Mouse (Mus musculus) intestine, embryonic 14.5 days (tissue): ENCODE results near the gene Sorcs3. TPM values are rescaled to one million over a fixed set of nuclear protein-coding genes. Genes with fewer than 3 reads are reported as not detected.

ENCODE experiments used
- ATAC-seq: fragments of 200-750 bp; cut with Nextera tagmentation; replicated peaks from 2 replicates; pipeline ENCODE4 v1.8.0; 2017; ENCODE audit warnings: low read depth, moderate number of reproducible peaks, moderate TSS enrichment, moderate library complexity; ENCODE audit not compliant: low FRiP score, low TSS enrichment
- DNase-seq: peaks from one replicate; pipeline ENCODE4 v3.0.0-alpha.2; 2018; ENCODE audit warnings: low spot score
- H3K27ac ChIP-seq: fragments of 300-500 bp; sonication (generic); 2 replicates; pipeline ENCODE4 v1.5.1; 2014; ENCODE audit warnings: low read depth, mild to moderate bottlenecking, control low read depth
- H3K27me3 ChIP-seq: fragments of 300-500 bp; sonication (generic); replicated peaks from 2 replicates; pipeline ENCODE4 v1.6.1; 2014; ENCODE audit warnings: low read length, control low read depth; ENCODE audit not compliant: control insufficient read depth, insufficient read depth
- H3K36me3 ChIP-seq: fragments of 300-500 bp; sonication (generic); 2 replicates; pipeline ENCODE4 v1.6.1; 2014; ENCODE audit warnings: low read length, control low read depth; ENCODE audit not compliant: control insufficient read depth, insufficient read depth
- H3K4me1 ChIP-seq: fragments of 300-500 bp; sonication (generic); replicated peaks from 2 replicates; pipeline ENCODE4 v1.6.1; 2014; ENCODE audit warnings: low read length, control low read depth, mixed read lengths; ENCODE audit not compliant: control insufficient read depth, insufficient read depth
- H3K4me2 ChIP-seq: fragments of 300-500 bp; sonication (generic); 2 replicates; pipeline ENCODE4 v1.6.1; 2014; ENCODE audit warnings: low read length
- H3K4me3 ChIP-seq: fragments of 300-500 bp; sonication (generic); 2 replicates; pipeline ENCODE4 v1.5.1; 2014; ENCODE audit warnings: low read depth, low read length, control low read depth, mixed read lengths
- H3K9ac ChIP-seq: fragments of 300-500 bp; sonication (generic); 2 replicates; pipeline ENCODE4 v1.6.1; 2014; ENCODE audit warnings: mild to moderate bottlenecking, low read length
- H3K9me3 ChIP-seq: fragments of 300-500 bp; sonication (generic); 2 replicates; pipeline ENCODE4 v1.6.1; 2016; ENCODE audit warnings: low read length, control low read depth; ENCODE audit not compliant: control insufficient read depth
- WGBS: fragments of 180-500 bp; shearing (Covaris S2); extraction: QIAGEN DNeasy Blood & Tissue Kit; methylation state at CpG from one replicate; pipeline ENCODE4 v1.1.7; 2014; 5-methylcytosine and 5-hydroxymethylcytosine counted together
- polyA plus RNA-seq: library from polyadenylated mRNA; unstranded; fragments of >200 nt; fragmentation: Nextera tagmentation; extraction: Ambion mirVana; gene quantifications from 2 replicates; pipeline ENCODE4 v1.2.1, GENCODE M21; 2014

Gene Sorcs3
- polyA plus RNA-seq, 1 experiment from 2014 or later: 0.58 TPM

DNA sequence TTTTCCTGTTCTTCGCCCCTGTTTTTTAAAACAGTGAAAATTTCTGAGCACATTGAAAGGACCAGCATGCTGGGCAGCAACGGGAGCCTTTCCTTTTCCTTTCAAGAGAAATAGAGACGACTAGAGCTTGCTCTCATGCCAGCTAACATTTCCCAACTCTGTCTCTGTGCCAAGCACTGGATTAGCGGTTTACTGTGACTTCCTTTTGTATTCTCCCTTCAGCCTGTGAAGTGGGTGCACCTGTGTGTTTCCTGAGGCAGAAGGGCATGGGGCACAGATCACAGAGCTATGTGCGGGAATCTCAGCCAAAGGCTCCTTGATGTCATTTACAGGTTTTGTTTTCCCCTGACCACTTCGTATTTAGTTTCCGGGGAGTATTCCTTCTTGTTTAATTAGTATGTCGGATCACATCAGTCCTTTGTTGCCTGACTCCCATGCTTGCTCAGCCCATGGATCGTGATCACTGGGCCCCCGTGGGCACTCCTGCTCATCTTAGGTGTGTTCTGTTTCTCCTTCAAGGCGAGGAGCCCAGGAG is 172.2 kb downstream of the Sorcs3 start:
- Histone ChIP-seq H3K4me2 (no peak overlapping the region), H3K27me3 (no peaks in the 10 kb centered on the region), H3K4me1 (no peaks in the 10 kb centered on the region), H3K9ac (no peak overlapping the region), H3K4me3 (no peak overlapping the region), H3K27ac (no peak overlapping the region), H3K9me3 (no peaks in the 10 kb centered on the region), H3K36me3 (no peaks in the 10 kb centered on the region)
- no peak for ATAC-seq
- 83% methylated on average over 11 of the region's 11 CpGs for WGBS
- DNase-seq: no peak

GRCm38 (mm10) chr19:48391551-48391950 is 185.7 kb downstream of the Sorcs3 start:
- Histone ChIP-seq H3K4me3 (no peak overlapping the region), H3K9me3 (no peaks in the 10 kb centered on the region), H3K4me2 (no peak overlapping the region), H3K27ac (no peak overlapping the region), H3K9ac (no peak overlapping the region), H3K36me3 (no peaks in the 10 kb centered on the region), H3K27me3 (no peaks in the 10 kb centered on the region), H3K4me1 (no peaks in the 10 kb centered on the region)
- DNase-seq (no peak), ATAC-seq (no peak)
- 56% methylated on average over 1 of the region's 1 CpGs for WGBS

DNA sequence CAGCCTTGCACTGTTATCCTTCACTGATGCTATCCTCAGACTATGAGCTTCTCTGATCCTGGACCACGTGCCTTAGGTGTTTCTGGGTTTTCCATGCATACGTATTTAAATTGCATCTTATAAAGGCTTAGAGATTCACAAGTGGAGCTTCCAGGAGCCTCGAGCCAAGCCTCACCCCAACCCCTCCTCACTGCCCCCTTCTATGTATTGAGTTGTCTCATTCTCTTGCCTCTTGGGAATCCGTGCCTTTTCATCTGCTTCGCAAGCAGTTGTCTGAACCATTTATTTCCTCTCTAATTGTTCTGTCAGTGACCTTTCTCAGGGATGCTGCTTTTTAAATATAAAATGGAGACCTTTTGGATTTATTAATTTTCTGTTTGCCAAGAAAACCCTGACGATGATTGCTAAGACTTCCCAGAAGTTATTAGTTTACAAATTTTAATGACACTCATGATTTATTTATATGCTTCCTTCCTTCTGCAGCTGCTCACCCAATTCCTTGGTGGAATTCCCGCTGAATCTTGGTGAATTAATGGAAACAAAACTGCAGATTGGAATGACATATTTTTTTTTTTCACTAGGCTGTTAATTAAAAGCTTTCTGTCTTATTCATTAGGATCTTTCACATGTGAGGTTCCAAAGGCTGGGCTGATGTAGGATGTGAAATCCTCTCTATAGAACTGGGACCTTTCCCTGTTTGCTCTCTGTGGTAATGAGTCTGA is 199.1 kb downstream of the Sorcs3 start:
- H3K27me3 ChIP-seq: no peaks in the 10 kb centered on the region
- H3K9me3 ChIP-seq: no peaks in the 10 kb centered on the region
- H3K36me3 ChIP-seq: no peaks in the 10 kb centered on the region
- no peak for DNase-seq
- no peak overlapping the region for H3K4me2 ChIP-seq
- no peak overlapping the region for H3K9ac ChIP-seq
- WGBS: 47% methylated on average over 7 of the region's 7 CpGs
- no peak for ATAC-seq
- no peaks in the 10 kb centered on the region for H3K4me1 ChIP-seq
- no peak overlapping the region for H3K4me3 ChIP-seq
- no peak overlapping the region for H3K27ac ChIP-seq

- Histone ChIP-seq H3K4me3 (no peak overlapping the region), H3K9me3 (no peaks in the 10 kb centered on the region), H3K4me2 (no peak overlapping the region), H3K36me3 (no peaks in the 10 kb centered on the region), H3K27me3 (no peaks in the 10 kb centered on the region), H3K4me1 (no peaks in the 10 kb centered on the region), H3K27ac (no peak overlapping the region), H3K9ac (no peak overlapping the region)
- ATAC-seq (no peak), DNase-seq (no peak)
- 50% methylated on average over 4 of the region's 4 CpGs for WGBS
Measured at GRCm38 (mm10) chr19:48408221-48408620, 202.4 kb downstream of the Sorcs3 start.

- DNase-seq (no peak), ATAC-seq (no peak)
- 46% methylated on average over 2 of the region's 2 CpGs for WGBS
- H3K27me3 ChIP-seq: no peaks in the 10 kb centered on the region
- no peak overlapping the region for H3K27ac ChIP-seq
- H3K4me1 ChIP-seq: no peaks in the 10 kb centered on the region
- H3K9me3 ChIP-seq: no peaks in the 10 kb centered on the region
- H3K4me2 ChIP-seq: no peak overlapping the region
- H3K9ac ChIP-seq: no peak overlapping the region
- no peak overlapping the region for H3K4me3 ChIP-seq
- H3K36me3 ChIP-seq: no peaks in the 10 kb centered on the region
Measured at GRCm38 (mm10) chr19:48411332-48411731, 205.5 kb downstream of the Sorcs3 start.

DNA sequence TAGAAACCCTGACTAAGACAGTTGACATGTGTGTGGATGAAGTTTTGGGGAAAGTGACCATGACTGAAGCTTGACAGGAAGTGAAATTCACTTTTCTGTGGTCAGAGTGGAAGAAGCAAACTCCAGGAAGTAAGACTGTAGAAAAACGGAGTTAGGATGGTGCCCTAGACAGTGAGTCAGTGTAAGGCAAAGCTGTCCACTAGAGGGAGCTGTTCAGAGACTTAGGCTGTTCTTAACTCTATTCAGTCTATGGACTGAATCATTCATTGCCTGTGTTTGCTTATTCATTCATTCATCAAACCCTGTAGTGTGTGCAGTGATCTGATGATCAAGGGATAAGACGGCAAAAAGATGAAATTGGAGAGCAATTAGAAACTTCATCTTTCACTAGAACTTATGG is 208.0 kb downstream of the Sorcs3 start:
- no peaks in the 10 kb centered on the region for H3K36me3 ChIP-seq
- no peaks in the 10 kb centered on the region for H3K27me3 ChIP-seq
- no peaks in the 10 kb centered on the region for H3K4me1 ChIP-seq
- H3K4me3 ChIP-seq: no peak overlapping the region
- WGBS: 66% methylated on average over 2 of the region's 2 CpGs
- ATAC-seq (no peak), DNase-seq (no peak)
- no peak overlapping the region for H3K27ac ChIP-seq
- no peak overlapping the region for H3K9ac ChIP-seq
- no peaks in the 10 kb centered on the region for H3K9me3 ChIP-seq
- no peak overlapping the region for H3K4me2 ChIP-seq

- H3K27ac ChIP-seq: no peak overlapping the region
- no peak overlapping the region for H3K9ac ChIP-seq
- DNase-seq (no peak), ATAC-seq (no peak)
- no peaks in the 10 kb centered on the region for H3K36me3 ChIP-seq
- H3K27me3 ChIP-seq: no peaks in the 10 kb centered on the region
- no peak overlapping the region for H3K4me3 ChIP-seq
- no peaks in the 10 kb centered on the region for H3K9me3 ChIP-seq
- no peak overlapping the region for H3K4me2 ChIP-seq
- 83% methylated on average over 3 of the region's 3 CpGs for WGBS
- H3K4me1 ChIP-seq: no peaks in the 10 kb centered on the region
Measured at GRCm38 (mm10) chr19:48418356-48418755, 212.5 kb downstream of the Sorcs3 start.

DNA sequence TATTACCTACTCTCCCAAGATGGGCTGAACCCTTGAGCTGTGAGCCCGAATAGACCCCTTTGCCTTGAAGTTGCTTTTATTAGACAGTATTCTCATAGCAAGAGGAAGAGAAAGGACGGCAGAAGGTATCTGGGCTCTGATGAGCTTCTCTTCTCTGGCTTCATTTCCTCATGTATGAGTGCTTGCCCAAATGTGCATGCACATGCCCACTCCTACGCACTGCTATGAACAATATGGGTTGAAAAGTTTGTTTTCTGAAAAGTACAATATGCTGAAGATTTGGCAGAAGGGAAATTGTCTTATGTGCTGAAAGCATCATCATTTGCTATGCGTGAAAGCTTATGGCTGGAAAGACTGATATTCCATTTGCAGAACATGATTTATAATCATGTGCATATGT is 223.4 kb downstream of the Sorcs3 start:
- Histone ChIP-seq H3K4me1 (no peaks in the 10 kb centered on the region), H3K4me2 (no peak overlapping the region), H3K9ac (no peak overlapping the region), H3K4me3 (no peak overlapping the region), H3K27ac (no peak overlapping the region), H3K36me3 (no peaks in the 10 kb centered on the region), H3K9me3 (no peaks in the 10 kb centered on the region), H3K27me3 (no peaks in the 10 kb centered on the region)
- DNase-seq (no peak), ATAC-seq (no peak)
- WGBS: 86% methylated on average over 4 of the region's 4 CpGs

DNA sequence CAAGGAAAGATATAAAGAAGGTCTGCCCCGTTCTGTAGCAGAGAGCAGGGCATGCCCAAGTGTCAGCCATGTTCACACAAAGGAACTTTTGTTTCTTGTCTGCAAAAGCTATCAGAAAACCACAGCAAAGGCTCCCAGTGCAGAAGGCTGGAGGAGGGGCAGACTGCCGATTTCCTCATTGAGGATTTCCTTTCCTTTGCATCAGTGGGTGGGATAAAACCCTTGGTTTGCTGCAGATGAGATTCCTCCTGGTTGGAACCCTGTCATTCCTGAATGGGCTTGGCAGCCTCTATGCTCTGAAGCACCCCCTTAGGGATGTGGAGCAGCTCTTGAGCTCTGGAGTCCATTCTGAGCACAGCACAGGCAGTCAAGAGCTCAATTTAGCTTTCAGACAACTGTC is 223.9 kb downstream of the Sorcs3 start:
- no peaks in the 10 kb centered on the region for H3K36me3 ChIP-seq
- H3K4me2 ChIP-seq: no peak overlapping the region
- ATAC-seq (no peak), DNase-seq (no peak)
- H3K27ac ChIP-seq: no peak overlapping the region
- no peak overlapping the region for H3K9ac ChIP-seq
- 42% methylated on average over 2 of the region's 2 CpGs for WGBS
- no peaks in the 10 kb centered on the region for H3K27me3 ChIP-seq
- no peak overlapping the region for H3K4me3 ChIP-seq
- H3K9me3 ChIP-seq: no peaks in the 10 kb centered on the region
- H3K4me1 ChIP-seq: no peaks in the 10 kb centered on the region
